Mouse (Mus musculus) limb, embryonic 13.5 days (tissue): ENCODE measurements at regions not wholly inside any gene's neighbourhood (a gene's known extent, or its start where the extent isn't known, plus 50 kb on each side); places are given as distances from the start of the nearest gene placed in this dataset.

Source experiments
- ATAC-seq: fragments of 200-750 bp; cut with Nextera tagmentation; 2 replicates; pipeline ENCODE4 v1.8.0; 2017; ENCODE audit warnings: low read depth, moderate number of reproducible peaks, moderate TSS enrichment; ENCODE audit not compliant: low FRiP score
- H3K27ac ChIP-seq: fragments of 300-500 bp; sonication (generic); 2 replicates; pipeline ENCODE4 v1.5.1; 2015; ENCODE audit warnings: inconsistent platforms, mild to moderate bottlenecking, moderate library complexity
- H3K27me3 ChIP-seq: fragments of 300-500 bp; sonication (generic); 2 replicates; pipeline ENCODE4 v1.6.1; 2015; ENCODE audit warnings: mild to moderate bottlenecking, inconsistent platforms
- H3K36me3 ChIP-seq: fragments of 300-500 bp; sonication (generic); 2 replicates; pipeline ENCODE4 v1.6.1; 2015; ENCODE audit warnings: inconsistent platforms, mild to moderate bottlenecking, moderate library complexity
- H3K4me1 ChIP-seq: fragments of 300-500 bp; sonication (generic); 2 replicates; pipeline ENCODE4 v1.6.1; 2015; ENCODE audit warnings: inconsistent platforms
- H3K4me2 ChIP-seq: fragments of 300-500 bp; sonication (generic); replicated peaks from 2 replicates; pipeline ENCODE4 v1.6.1; 2015; ENCODE audit warnings: inconsistent platforms, mild to moderate bottlenecking, moderate library complexity
- H3K4me3 ChIP-seq: fragments of 300-500 bp; sonication (generic); 2 replicates; pipeline ENCODE4 v1.5.1; 2015; ENCODE audit warnings: moderate library complexity, mild to moderate bottlenecking, inconsistent platforms
- H3K9ac ChIP-seq: fragments of 300-500 bp; sonication (generic); 2 replicates; pipeline ENCODE4 v1.6.1; 2015; ENCODE audit warnings: mild to moderate bottlenecking, inconsistent platforms
- H3K9me3 ChIP-seq: fragments of 300-500 bp; sonication (generic); 2 replicates; pipeline ENCODE4 v1.6.1; 2016; ENCODE audit warnings: inconsistent platforms
- WGBS: fragments of 180-500 bp; shearing (Covaris S2); methylation state at CpG from one replicate; pipeline ENCODE4 v1.1.7; 2015; 5-methylcytosine and 5-hydroxymethylcytosine counted together

DNA sequence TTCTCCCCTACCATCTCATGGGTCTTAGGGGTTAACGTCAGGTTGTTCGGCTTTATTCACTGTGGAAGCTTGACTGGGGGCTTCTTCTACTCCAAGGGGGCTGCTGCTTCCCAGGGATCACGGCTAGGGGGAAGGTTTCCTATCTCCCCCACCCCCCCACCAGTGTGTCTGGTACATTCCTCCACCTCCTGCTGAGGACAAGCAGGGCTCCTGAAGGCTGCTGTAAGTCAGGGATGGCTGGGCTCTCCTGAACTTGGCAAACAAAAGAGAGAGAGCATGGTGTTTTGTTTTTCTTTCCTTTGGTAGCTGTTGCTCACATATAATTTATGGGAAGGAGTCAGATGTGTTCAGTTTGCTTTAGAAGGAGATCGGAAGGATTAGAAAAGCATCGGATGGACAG lies 54.7 kb upstream of the Commd3 start:
- Histone ChIP-seq H3K4me3 (no peak overlapping the region), H3K9ac (no peak overlapping the region), H3K4me2 (no peak overlapping the region; the same call in 1 of the 2 replicates), H3K27me3 (peaks cover 5% of the 10 kb centered on the region), H3K4me1 (peaks cover 3% of the 10 kb centered on the region; the same call in 1 of the 2 replicates), H3K9me3 (no peaks in the 10 kb centered on the region), H3K27ac (no peak overlapping the region), H3K36me3 (no peaks in the 10 kb centered on the region)
- WGBS = 17% methylated on average over 5 of the region's 5 CpGs
- ATAC-seq = no peak

DNA sequence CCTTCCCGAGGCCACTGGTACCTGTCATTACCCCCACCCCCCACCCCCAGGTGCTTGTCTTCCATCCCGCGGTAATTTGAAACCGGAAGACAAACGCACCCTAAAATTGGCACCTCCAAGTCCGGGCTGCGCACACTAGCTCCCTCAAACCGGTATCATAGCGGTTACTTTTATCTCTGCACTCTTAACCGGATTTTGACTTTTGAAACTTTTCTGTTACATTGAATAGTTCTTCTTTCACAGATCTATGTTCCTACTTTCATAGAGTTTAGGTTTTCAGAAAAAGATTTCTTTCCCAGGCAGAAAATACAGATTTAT lies 62.4 kb upstream of the Commd3 start:
- H3K36me3 ChIP-seq = no peaks in the 10 kb centered on the region
- H3K4me1 ChIP-seq = peaks cover 21% of the 10 kb centered on the region
- peak overlapping the region; percentile 61; the same call in 1 of the 2 replicates for H3K9ac ChIP-seq
- no peaks in the 10 kb centered on the region for H3K9me3 ChIP-seq
- peak overlapping the region; percentile 78 for H3K4me2 ChIP-seq
- peaks cover 70% of the 10 kb centered on the region for H3K27me3 ChIP-seq
- ATAC-seq = no peak
- peak overlapping the region; percentile 47 for H3K4me3 ChIP-seq
- WGBS = 3% methylated on average over 10 of the region's 10 CpGs
- no peak overlapping the region for H3K27ac ChIP-seq

DNA sequence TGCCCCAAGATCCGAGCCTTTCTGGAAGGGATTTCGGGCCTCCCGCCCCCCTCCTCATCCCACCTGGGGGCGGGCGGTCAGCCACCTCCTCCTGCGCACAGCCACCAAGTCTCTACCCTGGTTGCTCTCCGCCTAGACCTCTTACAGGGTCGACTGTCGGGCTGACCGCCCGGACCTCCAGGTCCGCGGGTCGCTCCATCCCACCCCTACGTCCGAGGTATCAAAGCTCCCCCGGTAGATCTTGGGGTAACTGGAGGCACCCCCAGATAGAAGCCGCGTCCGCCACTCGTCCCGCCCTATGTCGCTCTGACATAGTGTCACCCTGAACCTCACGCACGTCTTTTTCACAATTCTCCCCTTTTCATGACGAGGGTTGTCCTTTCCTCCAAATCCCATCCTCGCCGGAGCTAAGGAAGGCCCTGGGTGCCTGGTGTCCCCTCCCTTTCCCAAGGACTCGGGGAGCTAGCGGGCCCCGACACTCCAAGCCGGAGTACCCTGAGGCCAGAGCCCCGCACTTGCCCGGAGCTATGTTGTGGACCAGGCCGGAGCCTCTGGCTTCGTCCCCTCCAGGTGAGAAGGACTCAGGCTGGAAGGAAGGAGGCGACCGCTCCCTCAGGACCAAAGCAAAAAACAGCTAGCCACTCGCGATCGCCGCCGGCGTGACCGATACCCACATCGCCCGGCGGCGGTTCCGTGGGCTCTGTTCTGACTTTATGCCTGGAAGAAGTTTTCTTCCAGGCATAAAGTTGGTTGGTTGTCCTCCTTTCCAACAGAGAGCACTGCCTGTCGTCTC lies 62.9 kb upstream of the Commd3 start:
- WGBS = under 1% methylated on average over 51 of the region's 51 CpGs
- Histone ChIP-seq H3K4me2 (peak overlapping the region; percentile 78), H3K27ac (no peak overlapping the region), H3K9me3 (no peaks in the 10 kb centered on the region), H3K4me3 (peak overlapping the region; percentile 47), H3K27me3 (peaks cover 74% of the 10 kb centered on the region), H3K9ac (peak overlapping the region; percentile 61), H3K4me1 (peaks cover 21% of the 10 kb centered on the region), H3K36me3 (no peaks in the 10 kb centered on the region)
- 0 out of 2 replicates have a peak, but pooled peaks have one; percentile 48 for ATAC-seq

DNA sequence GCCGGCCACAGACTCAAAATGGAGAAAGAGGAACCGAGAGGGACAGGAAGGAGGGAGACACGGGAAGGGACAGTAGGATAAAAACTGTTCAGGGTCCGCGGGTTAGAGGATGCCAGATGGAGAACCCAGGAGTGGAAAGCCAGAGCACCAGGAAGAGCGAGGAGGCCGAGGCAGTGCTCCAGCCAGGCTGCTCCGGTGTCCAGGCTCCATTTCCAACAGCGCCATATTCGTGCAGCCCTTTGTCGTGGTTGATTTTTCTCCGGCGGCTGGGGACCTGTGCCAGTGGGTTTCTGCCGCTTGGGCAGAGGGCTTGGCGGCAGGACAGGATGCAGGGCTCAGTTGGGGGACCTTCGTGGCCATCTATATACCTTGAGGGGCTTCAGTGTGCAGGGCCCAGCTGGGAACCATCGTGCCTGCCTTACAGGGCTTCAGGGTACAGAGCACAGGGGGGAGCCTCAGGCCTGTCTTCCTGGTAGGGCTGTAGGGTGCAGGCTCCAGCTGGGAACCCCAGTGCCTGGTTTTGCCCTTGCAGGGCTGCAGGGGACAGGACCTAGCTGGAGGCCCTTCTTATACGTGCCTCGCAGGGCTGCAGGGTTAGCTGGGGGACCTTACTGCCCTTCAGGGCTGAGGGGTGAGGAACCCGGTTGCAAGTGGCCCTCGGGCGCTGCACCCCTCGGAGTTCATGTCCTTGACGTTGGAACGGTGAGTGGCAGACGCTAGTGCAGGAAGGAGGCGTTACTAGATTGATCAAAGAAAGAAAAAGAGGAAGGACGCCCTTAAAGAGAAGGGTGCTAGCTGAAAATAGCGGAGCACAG lies 63.7 kb upstream of the Commd3 start:
- ATAC-seq = peak; percentile 69; the same call in 1 of the 2 replicates
- peak overlapping the region; percentile 78 for H3K4me2 ChIP-seq
- H3K4me1 ChIP-seq = peaks cover 21% of the 10 kb centered on the region
- H3K27me3 ChIP-seq = peaks cover 82% of the 10 kb centered on the region
- peak overlapping the region; percentile 61 for H3K9ac ChIP-seq
- no peaks in the 10 kb centered on the region for H3K9me3 ChIP-seq
- peak overlapping the region; percentile 47 for H3K4me3 ChIP-seq
- WGBS = under 1% methylated on average over 29 of the region's 29 CpGs
- H3K27ac ChIP-seq = no peak overlapping the region
- H3K36me3 ChIP-seq = no peaks in the 10 kb centered on the region

DNA sequence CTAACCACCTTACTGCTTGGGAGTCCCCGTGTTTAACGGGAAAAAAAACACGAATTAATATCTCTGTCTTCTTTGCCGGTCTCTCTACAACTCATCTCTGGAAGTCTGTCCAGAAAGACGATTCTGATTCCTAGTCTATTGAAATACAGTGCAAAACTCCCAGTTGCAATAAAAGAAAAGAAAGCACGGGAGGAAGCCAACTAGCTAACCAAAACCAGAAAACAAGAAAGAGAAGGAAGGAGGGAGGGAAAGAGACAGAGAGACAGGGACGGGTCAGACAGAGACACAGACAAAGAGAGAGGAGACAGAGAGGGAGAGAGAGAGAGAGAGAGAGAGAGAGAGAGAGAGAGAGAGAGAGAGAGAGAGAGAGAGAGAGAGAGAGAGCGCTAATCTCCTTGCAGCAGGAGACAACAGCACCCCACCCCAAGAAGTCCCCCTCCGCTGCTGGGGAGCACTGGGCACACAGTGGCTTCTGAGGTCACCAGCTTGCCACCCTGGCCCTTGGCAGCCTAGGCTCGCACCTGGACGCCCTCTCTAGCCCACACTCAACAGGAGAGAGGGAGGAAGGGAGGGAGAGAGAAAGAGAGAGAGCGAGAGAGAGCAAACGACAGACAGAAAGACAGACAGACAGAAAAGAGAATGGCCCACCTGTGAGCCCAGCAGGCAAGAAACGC lies 64.5 kb upstream of the Commd3 start:
- Histone ChIP-seq H3K4me3 (peak overlapping the region; percentile 47), H3K4me2 (peak overlapping the region; percentile 78), H3K9ac (peak overlapping the region; percentile 61), H3K27me3 (peaks cover 81% of the 10 kb centered on the region), H3K27ac (no peak overlapping the region), H3K4me1 (peaks cover 21% of the 10 kb centered on the region), H3K36me3 (no peaks in the 10 kb centered on the region), H3K9me3 (no peaks in the 10 kb centered on the region)
- WGBS = under 1% methylated on average over 14 of the region's 14 CpGs
- no peak for ATAC-seq

DNA sequence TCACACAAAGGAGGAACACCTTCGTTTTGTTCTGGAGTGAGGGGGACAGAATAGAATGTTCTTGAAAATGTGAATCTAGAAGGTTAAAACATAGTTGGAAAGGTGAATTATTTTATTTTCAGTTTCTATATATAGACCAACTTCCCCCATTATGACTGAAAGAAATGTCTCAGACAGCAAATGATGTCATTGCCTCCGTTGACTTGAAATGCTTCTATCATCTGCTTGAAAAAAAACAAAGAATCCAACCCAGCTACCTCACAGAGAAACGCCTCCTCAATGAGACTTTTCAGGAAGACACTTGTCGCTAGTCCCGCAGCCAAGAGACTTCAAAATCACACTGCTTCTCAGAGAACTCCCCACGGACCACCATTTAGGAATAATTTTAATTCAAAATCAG lies 65.1 kb upstream of the Commd3 start:
- Histone ChIP-seq H3K9ac (no peak overlapping the region), H3K27ac (no peak overlapping the region), H3K9me3 (no peaks in the 10 kb centered on the region), H3K27me3 (peaks cover 76% of the 10 kb centered on the region), H3K4me3 (peak overlapping the region; percentile 47; the same call in 1 of the 2 replicates), H3K4me1 (peaks cover 21% of the 10 kb centered on the region), H3K36me3 (no peaks in the 10 kb centered on the region), H3K4me2 (peak overlapping the region; percentile 78; the same call in 1 of the 2 replicates)
- WGBS = 9% methylated on average over 6 of the region's 6 CpGs
- no peak for ATAC-seq

DNA sequence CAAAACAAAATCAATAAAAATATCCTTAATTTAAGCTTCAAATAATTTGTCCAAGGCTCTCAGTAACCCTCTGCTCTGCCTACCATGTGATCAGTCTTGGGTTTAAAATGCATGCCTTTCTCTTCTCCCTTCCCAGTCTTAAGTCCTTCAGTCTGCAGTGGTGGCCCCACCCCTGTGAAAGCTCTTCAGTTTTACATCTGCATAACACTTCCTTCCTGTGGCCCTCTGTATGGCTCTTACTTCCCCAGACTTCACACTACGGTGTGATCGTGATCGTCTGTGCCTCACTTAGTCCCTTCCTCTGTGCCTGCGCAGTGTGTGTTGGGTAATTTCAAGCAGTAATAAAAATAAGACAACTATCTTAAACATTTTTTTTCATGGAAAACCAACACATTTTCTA lies 80.0 kb upstream of the Commd3 start:
- no peaks in the 10 kb centered on the region for H3K4me1 ChIP-seq
- H3K4me2 ChIP-seq = no peak overlapping the region
- no peak overlapping the region for H3K27ac ChIP-seq
- H3K9ac ChIP-seq = no peak overlapping the region
- H3K9me3 ChIP-seq = no peaks in the 10 kb centered on the region
- H3K4me3 ChIP-seq = no peak overlapping the region
- 51% methylated on average over 4 of the region's 4 CpGs for WGBS
- no peaks in the 10 kb centered on the region for H3K36me3 ChIP-seq
- peaks cover 5% of the 10 kb centered on the region; the same call in 1 of the 2 replicates for H3K27me3 ChIP-seq
- no peak for ATAC-seq

DNA sequence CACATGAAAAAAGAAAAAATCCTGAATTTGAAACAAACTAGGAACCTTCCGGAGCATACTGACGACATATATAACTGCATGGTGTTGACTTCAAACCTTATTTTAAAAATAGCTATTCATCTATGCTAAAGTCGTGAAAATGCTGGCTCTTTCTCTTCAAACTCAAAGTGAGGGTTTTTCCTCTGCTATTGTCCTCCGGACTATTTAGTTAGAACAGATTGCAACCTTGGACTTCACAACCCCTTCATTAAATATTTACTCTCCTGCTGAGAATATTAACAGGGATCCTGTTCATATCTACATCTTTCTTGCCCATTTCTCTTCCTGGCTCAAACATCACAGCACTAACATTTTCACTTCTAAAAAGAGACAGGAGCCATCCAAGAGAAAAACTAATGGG lies 84.0 kb upstream of the Commd3 start:
- H3K4me3 ChIP-seq = peak overlapping the region; percentile 56
- peaks cover 5% of the 10 kb centered on the region; the same call in 1 of the 2 replicates for H3K27me3 ChIP-seq
- no peak overlapping the region for H3K27ac ChIP-seq
- H3K9ac ChIP-seq = peak overlapping the region; percentile 62
- no peaks in the 10 kb centered on the region for H3K9me3 ChIP-seq
- H3K36me3 ChIP-seq = no peaks in the 10 kb centered on the region
- WGBS = 3% methylated on average over 4 of the region's 4 CpGs
- peak overlapping the region; percentile 60 for H3K4me2 ChIP-seq
- no peak for ATAC-seq
- no peaks in the 10 kb centered on the region for H3K4me1 ChIP-seq

DNA sequence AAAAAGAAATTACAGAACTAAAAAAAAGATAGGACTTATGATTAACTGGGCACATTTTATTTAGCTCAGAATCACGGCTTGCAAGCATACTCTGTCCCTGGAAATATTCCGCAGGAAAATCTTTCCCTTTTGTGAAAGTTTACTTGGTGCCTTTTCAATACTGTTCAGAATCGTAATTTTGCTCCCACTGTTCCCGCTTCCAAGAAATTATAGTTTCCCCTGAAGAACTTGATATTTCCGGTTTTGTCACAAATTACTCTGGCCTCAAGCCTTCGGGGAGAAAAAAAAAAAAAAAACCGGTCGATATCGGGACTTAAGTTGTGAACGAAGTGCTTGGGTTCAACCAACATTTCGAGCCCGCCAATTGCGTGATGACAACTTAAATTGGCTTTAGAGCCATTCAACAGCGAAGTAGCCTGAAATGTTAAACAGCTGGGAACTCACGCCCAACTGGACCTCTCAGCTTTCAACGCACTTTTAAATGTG lies 84.4 kb upstream of the Commd3 start:
- H3K9me3 ChIP-seq = no peaks in the 10 kb centered on the region
- H3K4me2 ChIP-seq = peak overlapping the region; percentile 60
- WGBS = under 1% methylated on average over 16 of the region's 16 CpGs
- no peak; the same call in 1 of the 2 replicates for ATAC-seq
- H3K9ac ChIP-seq = peak overlapping the region; percentile 62
- H3K4me1 ChIP-seq = no peaks in the 10 kb centered on the region
- no peaks in the 10 kb centered on the region for H3K36me3 ChIP-seq
- peak overlapping the region; percentile 56 for H3K4me3 ChIP-seq
- peaks cover 5% of the 10 kb centered on the region; the same call in 1 of the 2 replicates for H3K27me3 ChIP-seq
- no peak overlapping the region for H3K27ac ChIP-seq

DNA sequence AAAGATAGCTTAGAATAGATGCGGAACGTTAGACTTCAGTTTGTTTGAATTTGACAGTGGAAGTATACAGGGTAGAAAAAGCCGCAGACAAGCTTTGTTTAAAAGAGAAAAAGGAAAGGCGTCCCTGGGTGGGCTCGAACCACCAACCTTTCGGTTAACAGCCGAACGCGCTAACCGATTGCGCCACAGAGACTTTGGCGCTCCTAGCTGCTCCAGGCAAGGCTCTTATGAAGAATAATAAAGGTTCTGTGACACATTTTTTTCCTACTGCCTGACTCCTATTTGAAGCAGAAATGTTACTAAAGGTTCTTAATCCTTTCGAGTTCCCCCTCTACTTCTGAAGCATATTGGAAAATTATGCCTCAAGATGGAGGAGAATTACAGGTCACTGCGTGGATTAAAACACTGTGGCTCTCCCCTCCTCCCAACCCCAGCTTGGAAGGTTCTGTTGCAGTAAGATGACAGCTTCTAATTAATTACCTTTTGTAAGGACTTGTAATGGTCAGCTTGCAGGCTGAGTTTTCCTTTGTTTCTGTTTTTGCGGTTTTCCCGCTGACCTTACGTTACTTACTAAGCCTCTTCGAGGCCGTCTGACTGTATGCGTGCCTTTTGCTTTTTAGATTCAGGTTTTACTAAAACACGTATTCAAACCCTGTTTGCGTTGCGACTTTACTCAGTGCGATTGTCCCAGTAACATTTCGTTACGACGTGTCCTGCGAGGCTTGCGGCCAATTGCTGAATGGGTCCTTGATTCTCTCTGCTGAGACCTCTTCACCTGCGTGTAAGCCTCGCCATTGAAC lies 85.1 kb upstream of the Commd3 start:
- H3K9ac ChIP-seq = peak overlapping the region; percentile 62
- H3K27me3 ChIP-seq = peaks cover 5% of the 10 kb centered on the region; the same call in 1 of the 2 replicates
- under 1% methylated on average over 31 of the region's 31 CpGs for WGBS
- no peaks in the 10 kb centered on the region for H3K4me1 ChIP-seq
- peak overlapping the region; percentile 73 for H3K27ac ChIP-seq
- H3K4me2 ChIP-seq = peak overlapping the region; percentile 60
- H3K4me3 ChIP-seq = peak overlapping the region; percentile 56
- H3K36me3 ChIP-seq = no peaks in the 10 kb centered on the region
- H3K9me3 ChIP-seq = no peaks in the 10 kb centered on the region
- ATAC-seq = peak; percentile 79
